Mouse (Mus musculus) megakaryocyte, embryonic 14.5 days (primary cell): ENCODE results near the gene Fgf11. TPM values are rescaled to one million over a fixed set of nuclear protein-coding genes. Genes with fewer than 3 reads are reported as not detected.

Experiments
- H3K27me3 ChIP-seq: replicated peaks from 2 replicates; pipeline ENCODE3; 2012; ENCODE audit warnings: inconsistent platforms
- H3K36me3 ChIP-seq: replicated peaks from 2 replicates; pipeline ENCODE3; 2012; ENCODE audit warnings: low read length, inconsistent platforms, mixed read lengths
- H3K4me1 ChIP-seq: 2 replicates; pipeline ENCODE4 v1.6.1; 2012; ENCODE audit warnings: inconsistent platforms
- H3K4me3 ChIP-seq: replicated peaks from 2 replicates; pipeline ENCODE3; 2012; ENCODE audit warnings: moderate library complexity, mild to moderate bottlenecking, inconsistent platforms
- H3K9me3 ChIP-seq: 2 replicates; pipeline ENCODE4 v1.6.1; 2012; ENCODE audit warnings: inconsistent platforms
- FLI1 ChIP-seq: IDR thresholded peaks from 2 replicates; pipeline ENCODE4 v1.6.1; 2012; ENCODE audit warnings: low read length, inconsistent platforms, mixed read lengths
- GATA1 ChIP-seq: IDR thresholded peaks from 3 replicates; pipeline ENCODE4 v1.6.1; 2012; ENCODE audit warnings: mixed read lengths, low read length, inconsistent platforms, borderline replicate concordance
- polyA plus RNA-seq: library from polyadenylated mRNA; stranded (reverse); fragments of >175 nt; gene quantifications from 2 replicates; pipeline ENCODE4 v1.2.3, GENCODE M21; 2012; ENCODE audit warnings: low replicate concordance; ENCODE audit not compliant: insufficient read depth

The Fgf11 gene
- polyA plus RNA-seq, 1 experiment: 0.64 TPM

DNA sequence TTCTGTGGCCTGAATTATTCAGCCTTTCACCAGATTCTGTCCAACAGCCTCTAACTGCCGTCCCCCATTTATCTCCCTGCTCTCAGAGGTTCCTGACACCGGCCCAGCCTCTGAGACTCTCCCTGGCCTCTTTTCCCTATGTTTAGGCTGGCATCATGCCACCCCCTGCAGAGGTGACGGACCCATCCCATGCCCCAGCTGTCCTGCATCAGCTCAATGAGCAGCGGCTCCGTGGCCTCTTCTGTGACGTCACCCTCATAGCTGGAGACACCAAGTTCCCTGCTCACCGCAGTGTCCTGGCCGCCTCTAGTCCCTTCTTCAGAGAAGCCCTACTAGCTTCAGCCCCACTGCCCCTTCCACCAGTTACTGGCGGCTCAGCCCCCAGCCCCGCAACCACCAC lies 25.9 kb downstream of the Fgf11 start:
- peaks cover 39% of the 10 kb centered on the region for H3K4me1 ChIP-seq
- no peaks in the 10 kb centered on the region for H3K9me3 ChIP-seq
- no peak for TF ChIP-seq GATA1
- TF ChIP-seq FLI1: no peak
- H3K27me3 ChIP-seq: peaks cover 64% of the 10 kb centered on the region
- H3K36me3 ChIP-seq: peaks cover 5% of the 10 kb centered on the region
- H3K4me3 ChIP-seq: no peak overlapping the region

DNA sequence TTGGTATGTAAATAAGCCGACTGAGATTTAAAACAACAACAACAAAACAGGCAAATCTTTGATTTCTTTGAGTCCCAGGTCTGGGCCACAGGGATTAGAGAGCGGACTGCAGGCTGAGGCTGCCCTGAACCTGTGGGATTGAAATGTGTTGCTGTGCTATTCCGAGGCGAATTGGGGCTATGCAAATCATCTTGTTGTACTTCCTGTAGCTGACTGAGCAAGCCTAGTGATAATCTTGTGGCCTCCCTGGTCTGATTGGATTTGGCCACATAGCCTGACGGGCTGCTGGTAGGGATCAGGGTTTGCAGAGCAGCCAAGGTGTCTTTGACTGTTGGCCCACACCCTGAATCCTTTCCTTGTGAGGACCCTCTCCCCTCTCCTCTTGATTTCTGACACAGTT lies 26.7 kb downstream of the Fgf11 start:
- Histone ChIP-seq H3K4me1 (peaks cover 38% of the 10 kb centered on the region), H3K9me3 (no peaks in the 10 kb centered on the region), H3K4me3 (peak overlapping the region; percentile 28), H3K36me3 (peaks cover 5% of the 10 kb centered on the region), H3K27me3 (peaks cover 61% of the 10 kb centered on the region)
- no peak for TF ChIP-seq GATA1
- TF ChIP-seq FLI1: no peak

DNA sequence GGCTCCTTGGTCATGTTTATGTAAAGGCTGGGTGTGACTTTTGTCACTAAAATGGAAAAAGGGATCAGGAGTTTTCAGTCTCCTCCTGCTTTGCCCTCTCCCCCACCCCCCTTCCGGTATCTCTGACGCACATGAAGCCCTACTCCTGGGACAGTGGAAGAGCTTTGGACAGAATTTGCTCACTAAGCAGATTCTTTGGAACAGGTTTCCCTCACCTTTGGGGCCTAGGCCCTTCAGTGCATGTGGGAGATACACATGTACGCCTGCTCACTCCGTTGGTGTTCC lies 34.1 kb downstream of the Fgf11 start:
- no peaks in the 10 kb centered on the region for H3K36me3 ChIP-seq
- no peak overlapping the region for H3K4me3 ChIP-seq
- H3K9me3 ChIP-seq: no peaks in the 10 kb centered on the region
- peaks cover 40% of the 10 kb centered on the region for H3K27me3 ChIP-seq
- peaks cover 24% of the 10 kb centered on the region for H3K4me1 ChIP-seq
- TF ChIP-seq FLI1 (no peak), GATA1 (no peak)

DNA sequence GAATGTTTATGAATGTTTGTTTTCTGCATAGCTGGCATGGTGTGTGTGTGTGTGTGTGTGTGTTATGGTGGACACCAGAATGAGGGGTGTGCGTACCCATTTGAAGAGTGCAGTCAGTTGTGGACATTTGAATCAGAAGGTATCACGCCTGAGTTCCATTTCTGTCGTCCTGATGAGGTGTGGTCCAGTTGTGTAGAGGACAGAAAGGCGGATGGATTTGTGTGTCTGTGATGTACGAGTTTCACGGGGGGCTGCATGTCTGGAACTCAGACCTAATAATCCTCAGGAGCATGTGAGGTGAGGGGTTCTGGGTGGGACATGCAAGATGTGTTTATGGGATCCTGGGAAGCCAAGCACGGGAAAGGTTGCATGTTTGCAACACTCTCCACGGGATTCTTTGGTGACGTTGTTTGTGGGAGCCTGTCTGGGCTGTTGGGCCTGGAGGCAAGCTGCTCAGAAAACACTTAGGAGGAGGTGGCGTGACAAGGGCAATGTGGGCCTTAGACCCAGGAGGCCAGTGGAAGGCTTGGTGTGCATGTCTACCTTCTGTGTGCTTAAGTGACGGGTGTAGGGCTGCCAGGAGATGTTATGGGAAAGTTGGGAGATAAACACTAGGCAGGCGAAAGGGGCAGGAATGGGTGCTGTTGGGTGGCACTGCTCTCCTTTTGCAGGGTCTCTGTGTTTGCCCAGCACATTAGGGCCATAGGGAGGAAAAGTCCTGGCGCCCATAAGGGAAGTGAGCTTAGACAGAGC lies 34.6 kb downstream of the Fgf11 start:
- no peaks in the 10 kb centered on the region for H3K36me3 ChIP-seq
- peaks cover 40% of the 10 kb centered on the region for H3K27me3 ChIP-seq
- TF ChIP-seq GATA1 (no peak), FLI1 (no peak)
- H3K4me3 ChIP-seq: peak overlapping the region; percentile 94
- H3K9me3 ChIP-seq: no peaks in the 10 kb centered on the region
- peaks cover 24% of the 10 kb centered on the region for H3K4me1 ChIP-seq

DNA sequence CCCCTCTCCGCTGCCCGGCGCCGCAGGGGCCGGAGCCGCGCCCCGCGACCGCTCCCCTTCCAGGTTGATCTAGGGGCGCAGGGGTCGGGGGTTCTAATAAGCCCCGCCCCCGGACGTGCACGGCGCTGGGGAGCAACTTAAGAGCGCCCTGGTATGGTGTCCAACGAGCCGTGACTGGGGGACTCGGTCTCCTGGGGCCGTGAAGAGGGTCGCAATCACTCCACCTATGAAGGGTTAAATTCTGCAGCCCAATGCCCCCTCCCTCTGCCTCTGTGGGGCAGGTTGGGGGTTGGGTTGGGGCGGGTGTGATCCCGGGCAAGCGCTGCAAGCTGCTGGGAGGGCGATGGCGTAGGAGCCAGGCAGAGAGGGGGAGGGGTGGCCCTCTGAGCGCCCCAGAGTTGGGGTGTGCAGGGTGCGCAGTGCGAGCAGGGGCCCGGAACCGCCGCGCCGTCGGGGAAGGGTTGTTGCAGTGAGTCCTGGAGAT lies 35.5 kb downstream of the Fgf11 start:
- Histone ChIP-seq H3K27me3 (peaks cover 40% of the 10 kb centered on the region), H3K4me1 (peaks cover 24% of the 10 kb centered on the region), H3K36me3 (no peaks in the 10 kb centered on the region), H3K9me3 (no peaks in the 10 kb centered on the region), H3K4me3 (peak overlapping the region; percentile 94)
- TF ChIP-seq GATA1: no peak
- TF ChIP-seq FLI1: no peak

DNA sequence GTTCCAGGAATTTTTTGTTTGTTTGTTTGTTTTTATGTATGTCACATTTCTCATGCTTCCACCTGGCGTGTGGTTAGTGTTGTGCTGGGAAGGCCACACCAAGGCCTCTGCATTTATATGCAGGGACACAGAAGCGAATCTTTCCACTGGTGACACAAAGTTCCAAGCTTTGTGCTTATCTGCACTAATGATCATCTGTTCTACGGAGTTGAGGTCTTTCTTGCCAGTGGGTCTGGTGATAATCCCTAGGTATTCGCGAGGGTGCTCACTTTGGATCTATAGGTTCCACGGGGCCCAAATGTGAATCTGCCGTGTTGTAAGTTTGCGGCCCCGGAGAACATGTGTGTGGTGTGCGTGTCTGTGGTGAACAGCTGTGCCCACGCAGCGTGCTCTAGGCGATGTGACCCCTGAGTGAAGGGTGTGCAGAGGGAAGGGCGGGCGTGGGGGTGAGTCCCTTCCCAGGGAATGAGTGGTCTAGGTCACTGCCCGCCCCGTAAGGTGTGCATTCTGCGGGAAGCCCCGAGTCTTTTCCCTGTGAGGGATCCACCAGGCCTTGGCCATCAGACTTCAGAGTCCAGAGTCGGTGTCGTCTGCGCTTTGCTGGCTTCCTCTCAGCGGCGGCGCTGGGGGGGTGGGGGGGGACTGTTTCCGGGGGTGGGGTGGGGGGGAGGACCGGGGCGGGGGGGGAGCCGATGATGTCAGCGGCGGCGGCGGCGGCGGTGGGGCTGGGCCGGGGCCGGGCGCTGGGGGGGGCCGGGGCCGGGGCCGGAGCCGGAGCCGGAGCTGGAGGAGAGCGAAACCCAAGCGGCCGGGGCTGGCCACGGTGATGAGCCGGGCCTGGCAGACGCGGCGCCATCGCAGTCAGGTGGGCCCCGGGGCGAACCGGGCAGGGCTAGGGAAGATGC lies 36.2 kb downstream of the Fgf11 start, which contains the start of gene Zbtb4:
Gene Zbtb4 (plus strand): TSS at position 692 of the 905 bp plus-strand sequence.
- TF ChIP-seq GATA1 (no peak), FLI1 (no peak)
- H3K9me3 ChIP-seq: no peaks in the 10 kb centered on the region
- peaks cover 37% of the 10 kb centered on the region for H3K27me3 ChIP-seq
- H3K4me1 ChIP-seq: peaks cover 30% of the 10 kb centered on the region
- no peaks in the 10 kb centered on the region for H3K36me3 ChIP-seq
- H3K4me3 ChIP-seq: peak within 1 kb of the TSS; percentile 94

DNA sequence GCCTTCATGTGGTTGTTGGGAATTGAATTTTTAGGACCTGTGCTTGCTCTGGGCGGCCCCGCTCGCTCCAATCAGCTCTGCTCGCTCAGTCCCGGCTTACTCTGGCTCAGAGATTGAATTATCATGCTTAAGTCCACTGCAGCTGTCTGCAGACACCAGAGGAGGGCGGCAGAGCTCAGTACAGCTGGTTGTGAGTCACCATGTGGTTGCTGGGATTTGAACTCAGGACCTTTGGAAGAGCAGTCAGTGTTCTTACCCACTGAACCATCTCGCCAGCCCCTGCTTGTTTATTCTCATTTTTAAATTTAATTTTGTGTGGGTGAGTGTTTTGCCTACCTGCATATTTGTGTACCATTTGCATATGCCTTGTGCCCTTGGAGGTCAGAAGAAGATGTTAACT lies 38.1 kb downstream of the Fgf11 start:
- peaks cover 42% of the 10 kb centered on the region for H3K4me1 ChIP-seq
- peaks cover 23% of the 10 kb centered on the region for H3K27me3 ChIP-seq
- no peaks in the 10 kb centered on the region for H3K9me3 ChIP-seq
- no peak overlapping the region for H3K4me3 ChIP-seq
- TF ChIP-seq FLI1 (no peak), GATA1 (no peak)
- no peaks in the 10 kb centered on the region for H3K36me3 ChIP-seq

DNA sequence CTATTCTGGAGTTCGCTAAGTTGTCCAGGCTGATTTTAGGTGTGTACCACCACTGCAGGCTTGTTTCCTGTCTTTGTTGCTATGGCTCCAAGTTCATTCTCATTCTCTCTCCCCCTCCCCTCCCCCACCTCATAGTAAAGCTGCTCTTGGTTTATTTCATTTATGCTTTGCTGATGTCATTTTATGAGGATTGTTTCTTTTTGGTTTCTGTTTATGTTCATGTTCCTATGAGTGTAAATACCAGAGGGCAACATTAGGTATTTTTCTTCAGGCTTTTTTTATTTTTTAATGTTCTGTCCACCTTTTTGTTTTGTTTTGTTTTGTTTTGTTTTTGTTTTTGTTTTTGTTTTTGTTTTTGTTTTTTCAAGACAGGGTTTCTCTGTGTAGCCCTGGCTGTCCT lies 39.8 kb downstream of the Fgf11 start, which contains the start of gene Slc35g3:
Gene Slc35g3 (minus strand): TSS at position 101 of the 400 bp plus-strand sequence.
- H3K27me3 ChIP-seq: peaks cover 9% of the 10 kb centered on the region
- peaks cover 39% of the 10 kb centered on the region for H3K4me1 ChIP-seq
- H3K4me3 ChIP-seq: peak within 1 kb of the TSS; percentile 7
- TF ChIP-seq FLI1: no peak
- no peak for TF ChIP-seq GATA1
- no peaks in the 10 kb centered on the region for H3K9me3 ChIP-seq
- H3K36me3 ChIP-seq: no peaks in the 10 kb centered on the region

DNA sequence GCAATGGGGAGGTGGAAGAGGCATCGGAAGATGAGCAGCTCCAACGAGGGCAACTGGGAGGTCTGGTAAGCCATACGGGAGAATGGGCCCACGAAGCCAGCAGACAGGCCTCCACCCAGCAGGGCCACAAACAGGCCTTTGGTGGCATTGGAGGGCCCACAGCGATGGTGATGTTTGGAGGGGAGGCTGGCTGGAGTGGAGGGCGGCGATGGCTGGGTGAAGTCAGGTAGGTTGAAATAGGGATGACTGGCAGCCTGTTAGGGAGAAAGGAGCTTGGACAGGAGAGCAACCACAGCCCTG lies 40.8 kb downstream of the Fgf11 start:
- TF ChIP-seq FLI1: no peak
- TF ChIP-seq GATA1: no peak
- Histone ChIP-seq H3K4me1 (peaks cover 38% of the 10 kb centered on the region), H3K27me3 (peaks cover 2% of the 10 kb centered on the region), H3K9me3 (no peaks in the 10 kb centered on the region), H3K4me3 (peak overlapping the region; percentile 7), H3K36me3 (no peaks in the 10 kb centered on the region)

DNA sequence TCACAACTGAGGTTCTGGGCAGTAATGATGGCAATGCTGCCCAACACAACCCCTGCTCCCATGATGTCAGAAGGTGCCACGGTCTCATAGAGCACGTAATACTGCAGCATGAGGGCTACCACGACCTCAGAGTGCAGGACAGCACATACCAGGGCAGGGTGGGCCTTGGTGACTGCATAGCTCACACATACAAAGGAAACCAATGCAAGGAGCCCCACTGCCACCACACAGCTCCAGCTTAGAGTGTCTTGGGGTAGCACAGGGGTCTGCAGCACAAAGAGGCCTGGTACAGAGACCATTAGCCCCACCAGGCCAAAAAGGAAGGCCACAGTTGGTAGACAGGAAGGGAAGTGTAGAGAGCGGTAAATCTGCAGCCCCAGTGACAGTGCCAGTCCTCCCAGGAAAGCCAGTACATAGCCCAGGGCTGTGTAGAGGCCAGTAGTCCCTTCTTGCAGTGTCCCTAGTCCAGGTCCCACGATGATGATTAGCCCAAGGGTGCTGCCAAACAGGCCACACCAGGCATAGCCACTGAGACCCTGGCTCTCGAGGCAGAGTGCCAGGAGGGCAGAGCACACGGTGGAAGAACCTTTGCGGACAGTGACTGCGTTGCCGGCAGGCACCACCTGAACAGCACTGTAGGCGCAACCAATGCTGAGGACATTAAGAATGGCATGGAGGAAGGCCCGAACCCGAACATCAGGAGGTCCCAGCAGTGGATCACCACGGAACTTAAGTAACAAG lies 41.3 kb downstream of the Fgf11 start:
- Histone ChIP-seq H3K27me3 (no peaks in the 10 kb centered on the region), H3K9me3 (no peaks in the 10 kb centered on the region), H3K4me1 (peaks cover 40% of the 10 kb centered on the region), H3K4me3 (peak overlapping the region; percentile 94), H3K36me3 (no peaks in the 10 kb centered on the region)
- TF ChIP-seq GATA1 (no peak), FLI1 (no peak)
